Mouse (Mus musculus) CH12.LX (cell line): ENCODE data around the gene Aldh3b2. TPM values are rescaled to one million over a fixed set of nuclear protein-coding genes. Genes with fewer than 3 reads are reported as not detected.

Experiments used
- DNase-seq: peaks from one replicate; pipeline ENCODE4 v3.0.0-alpha.2; 2013; ENCODE audit errors: extremely low read depth
- H3K27ac ChIP-seq: 2 replicates; pipeline ENCODE4 v1.5.1; 2012; ENCODE audit warnings: low read depth, mild to moderate bottlenecking, control low read depth, moderate library complexity; ENCODE audit not compliant: insufficient read depth
- H3K27me3 ChIP-seq: replicated peaks from 2 replicates; pipeline ENCODE3; 2012; ENCODE audit warnings: inconsistent platforms
- H3K36me3 ChIP-seq, 2 experiments: replicated peaks in 1 of 2; 2 replicates each; pipeline versions ENCODE3 to v1.6.1; 2012; ENCODE audit warnings: inconsistent platforms in 1 of 2, low read length in 1 of 2, mild to moderate bottlenecking in 1 of 2, mixed read lengths in 1 of 2, moderate library complexity in 1 of 2; ENCODE audit not compliant: control insufficient read depth in 1 of 2, insufficient read depth in 1 of 2
- H3K4me1 ChIP-seq, 2 experiments: 2 replicates each; pipeline ENCODE4 v1.6.1; 2012; ENCODE audit warnings: inconsistent platforms in 1 of 2, moderate library complexity in 1 of 2; ENCODE audit not compliant: insufficient read depth in 2 of 2, control insufficient read depth in 1 of 2
- H3K4me2 ChIP-seq: 2 replicates; pipeline ENCODE4 v1.6.1; 2012; ENCODE audit warnings: low read depth, mild to moderate bottlenecking, control low read depth; ENCODE audit not compliant: poor library complexity, insufficient read depth, severe bottlenecking
- H3K4me3 ChIP-seq, 3 experiments: fragments of 150-350 bp in 1 of 3; sonication (generic) in 1 of 3; replicated peaks in 1 of 3; 2 replicates each; pipeline versions ENCODE3 to v1.5.1; 2011 to 2012; ENCODE audit warnings: low read depth in 2 of 3, low read length in 2 of 3, mild to moderate bottlenecking in 2 of 3, moderate library complexity in 2 of 3, control low read depth in 1 of 3, improper control_type of control experiment in 1 of 3, inconsistent platforms in 1 of 3, mixed read lengths in 1 of 3; ENCODE audit not compliant: poor library complexity in 1 of 3
- H3K79me2 ChIP-seq: replicated peaks from 2 replicates; pipeline ENCODE4 v1.6.1; 2012; ENCODE audit warnings: mild to moderate bottlenecking, moderate library complexity; ENCODE audit not compliant: control insufficient read depth, poor library complexity, insufficient read depth, severe bottlenecking; ENCODE audit errors: extremely low read depth
- H3K9ac ChIP-seq: 2 replicates; pipeline ENCODE4 v1.6.1; 2012; ENCODE audit warnings: low read depth, mild to moderate bottlenecking, control low read depth, moderate library complexity; ENCODE audit not compliant: insufficient read depth
- H3K9me3 ChIP-seq: replicated peaks from 2 replicates; pipeline ENCODE3; 2012; ENCODE audit warnings: low read length, inconsistent platforms, mixed read lengths
- CHD2 ChIP-seq: IDR thresholded peaks from 2 replicates; pipeline ENCODE4 v1.6.1; 2011; ENCODE audit warnings: low read length, improper control_type of control experiment
- EP300 ChIP-seq: IDR thresholded peaks from 2 replicates; pipeline ENCODE4 v1.6.1; 2011; ENCODE audit warnings: low read length, improper control_type of control experiment
- ETS1 ChIP-seq: conservative IDR thresholded peaks from 2 replicates; pipeline ENCODE4 v1.6.1; 2012; ENCODE audit warnings: low read depth, mild to moderate bottlenecking, inconsistent platforms, low read length, improper control_type of control experiment, moderate library complexity
- GABPA ChIP-seq: IDR thresholded peaks from 2 replicates; pipeline ENCODE4 v1.6.1; 2012; ENCODE audit warnings: low read depth, low read length, improper control_type of control experiment, inconsistent platforms; ENCODE audit not compliant: insufficient replicate concordance
- JUND ChIP-seq: conservative IDR thresholded peaks from 2 replicates; pipeline ENCODE4 v1.6.1; 2011; ENCODE audit warnings: low read depth, low read length, improper control_type of control experiment
- MAX ChIP-seq: IDR thresholded peaks from 2 replicates; pipeline ENCODE4 v1.6.1; 2011; ENCODE audit warnings: low read length, improper control_type of control experiment
- MXI1 ChIP-seq: IDR thresholded peaks from 2 replicates; pipeline ENCODE4 v1.6.1; 2011; ENCODE audit warnings: mild to moderate bottlenecking, low read depth, low read length, improper control_type of control experiment
- POLR2AphosphoS2 ChIP-seq: IDR thresholded peaks from 2 replicates; pipeline ENCODE4 v1.6.1; 2011; ENCODE audit warnings: low read depth, low read length, improper control_type of control experiment
- TCF12 ChIP-seq: IDR thresholded peaks from 2 replicates; pipeline ENCODE4 v1.6.1; 2014; ENCODE audit warnings: low read depth, mild to moderate bottlenecking, inconsistent platforms, low read length, improper control_type of control experiment
- UBTF ChIP-seq: IDR thresholded peaks from 2 replicates; pipeline ENCODE4 v1.6.1; 2012; ENCODE audit warnings: low read depth, mild to moderate bottlenecking, inconsistent platforms, low read length, improper control_type of control experiment, moderate library complexity
- USF1 ChIP-seq: IDR thresholded peaks from 2 replicates; pipeline ENCODE4 v1.6.1; 2014; ENCODE audit warnings: low read depth, mild to moderate bottlenecking, inconsistent platforms, low read length, improper control_type of control experiment
- ZKSCAN1 ChIP-seq: IDR thresholded peaks from 2 replicates; pipeline ENCODE4 v1.6.1; 2012; ENCODE audit warnings: low read depth, inconsistent platforms, low read length, improper control_type of control experiment, borderline replicate concordance
- ZMIZ1 ChIP-seq: IDR thresholded peaks from 2 replicates; pipeline ENCODE4 v1.6.1; 2012; ENCODE audit warnings: low read depth, mild to moderate bottlenecking, inconsistent platforms, low read length, improper control_type of control experiment
- dilution Hi-C: fragments of 300-500 bp; cut with MboI; formaldehyde crosslinking; loops from 2 replicates; pipeline ENCODE4 v1.14.3; 2020; ENCODE audit warnings: low sequenced_read_pairs; ENCODE audit not compliant: extremely low pct_unique_long_range_greater_than_20kb, extremely low pct_ligation_motif_present
- in situ Hi-C: fragments of 300-500 bp; cut with MboI; formaldehyde crosslinking; loops from 3 replicates; pipeline ENCODE4 v1.14.3; 2019; ENCODE audit warnings: low sequenced_read_pairs, low pct_ligation_motif_present, low pct_unique_long_range_greater_than_20kb, mixed read lengths
- polyA plus RNA-seq: library from polyadenylated mRNA; unstranded; fragments of >175 nt; gene quantifications from 2 replicates; pipeline ENCODE4 v1.2.1, GENCODE M21; 2012; ENCODE audit warnings: low read depth; ENCODE audit not compliant: insufficient read length
- total RNA-seq, 2 experiments: library from RNA; depleted of rRNA; stranded (reverse); fragments of 300-350 nt in 1 of 2; fragments of >200 nt in 1 of 2; gene quantifications; 2 replicates each; pipeline ENCODE4 v1.2.3; 2012 to 2014

Gene Aldh3b2
- total and polyA plus RNA-seq, 3 experiments = not detected

DNA sequence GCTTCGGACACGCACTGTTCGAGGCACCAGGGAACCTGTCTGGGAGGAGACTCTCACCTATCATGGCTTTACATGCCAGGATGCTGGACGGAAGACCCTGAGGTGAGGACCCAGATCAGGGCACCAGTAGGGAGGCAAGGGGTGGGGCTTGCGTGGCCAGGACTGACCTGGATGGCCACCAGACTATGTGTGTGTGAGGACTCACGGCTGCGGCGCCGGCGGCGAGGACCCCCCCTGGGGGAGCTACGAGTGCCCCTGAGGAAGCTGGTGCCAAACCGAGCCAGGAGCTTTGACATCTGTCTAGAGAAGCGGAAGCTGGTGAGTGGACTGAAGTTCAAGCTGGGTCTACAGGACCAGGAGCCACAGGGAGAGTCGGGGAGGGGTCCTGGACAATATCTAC lies 32.2 kb downstream of the Aldh3b2 start:
- in situ Hi-C loops = no loop called here
- no peak overlapping the region for H3K9ac ChIP-seq

DNA sequence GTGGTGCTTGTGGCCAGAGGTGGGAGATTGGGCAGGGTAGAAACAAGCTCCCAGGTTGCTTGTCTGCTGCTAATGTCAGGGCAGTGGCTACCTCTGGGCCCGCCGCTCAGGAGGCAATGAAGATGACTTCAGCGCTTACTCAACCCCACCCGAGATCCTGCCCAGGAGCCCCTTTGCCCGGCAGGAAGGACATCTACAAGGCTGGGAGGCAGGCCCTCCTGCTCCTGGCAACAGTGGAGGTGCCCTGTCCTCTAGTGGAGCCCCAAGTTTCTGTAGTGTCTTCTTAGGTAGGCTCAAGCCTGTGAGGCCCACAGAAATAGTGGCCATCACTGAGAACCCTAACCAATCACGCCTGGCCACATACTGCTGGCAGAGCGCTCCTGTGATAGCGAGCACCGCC lies 33.0 kb downstream of the Aldh3b2 start:
- Histone ChIP-seq H3K27ac (no peak overlapping the region), H3K27me3 (no peaks in the 10 kb centered on the region), H3K4me1 (peaks cover 5 to 12% of the 10 kb centered on the region in 2 experiments), H3K79me2 (no peaks in the 10 kb centered on the region), H3K9ac (no peak overlapping the region), H3K9me3 (no peaks in the 10 kb centered on the region), H3K4me3 (no peak overlapping the region), H3K36me3 (peaks cover 53 to 81% of the 10 kb centered on the region in 2 experiments), H3K4me2 (no peak overlapping the region)
- in situ Hi-C loops (no loop called here), dilution Hi-C loops (no loop called here)
- no peak for DNase-seq
- no peak for TF ChIP-seq MAX

More for the DNA sequence above, 32.2 kb downstream of the Aldh3b2 start:
- Histone ChIP-seq H3K4me1 (peaks cover 8 to 17% of the 10 kb centered on the region in 2 experiments), H3K4me3 (no peak overlapping the region), H3K9me3 (no peaks in the 10 kb centered on the region), H3K36me3 (peaks cover 45 to 73% of the 10 kb centered on the region in 2 experiments), H3K4me2 (no peak overlapping the region), H3K79me2 (no peaks in the 10 kb centered on the region), H3K27ac (no peak overlapping the region), H3K27me3 (no peaks in the 10 kb centered on the region)
- no peak for DNase-seq
- TF ChIP-seq GABPA (no peak), USF1 (no peak), JUND (no peak), UBTF (no peak), ZKSCAN1 (no peak), CHD2 (no peak), TCF12 (no peak), ETS1 (no peak)
- dilution Hi-C loops = no loop called here

DNA sequence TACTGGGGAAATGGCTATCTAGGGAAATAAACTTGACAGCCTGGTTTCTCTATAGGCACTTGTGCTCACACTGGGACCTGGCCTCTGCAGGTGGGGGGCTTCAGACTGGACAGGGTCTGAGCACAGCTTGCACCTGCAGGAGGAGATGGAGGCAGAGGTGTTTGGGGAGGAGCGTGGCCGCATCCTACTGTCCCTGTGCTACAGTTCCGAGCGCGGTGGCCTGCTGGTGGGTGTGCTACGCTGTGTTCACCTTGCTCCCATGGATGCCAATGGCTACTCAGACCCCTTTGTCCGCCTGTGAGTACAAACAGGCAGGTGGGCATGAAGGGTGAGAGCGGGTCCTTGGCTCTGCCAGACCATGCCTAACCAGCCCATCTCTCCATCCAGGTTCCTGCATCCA lies 33.8 kb downstream of the Aldh3b2 start:
- in situ Hi-C loops = no loop called here
- Histone ChIP-seq H3K36me3 (peaks cover 56 to 89% of the 10 kb centered on the region in 2 experiments), H3K27me3 (no peaks in the 10 kb centered on the region), H3K4me1 (peaks cover 4 to 12% of the 10 kb centered on the region in 2 experiments), H3K4me3 (no peak overlapping the region), H3K9me3 (no peaks in the 10 kb centered on the region), H3K4me2 (no peak overlapping the region), H3K27ac (no peak overlapping the region), H3K79me2 (no peaks in the 10 kb centered on the region), H3K9ac (no peak overlapping the region)
- TF ChIP-seq POLR2AphosphoS2 (no peak), ZMIZ1 (no peak), USF1 (no peak), EP300 (no peak), MXI1 (no peak)
- dilution Hi-C loops = no loop called here
- no peak for DNase-seq
